Mouse (Mus musculus): ENCODE results near the gene Uba2.
"Not testable (repeated sequence)": the region's sequence is repeated elsewhere in the genome, so short reads cannot be mapped to it uniquely, and the experiment has no call there.

Uba2 gene

GRCm38 (mm10) chr7:34169454-34169853 lies at the start of gene Uba2:
TSS of gene Uba2 (minus strand) at chr7:34169599.
- DNase-seq (ENCODE audit: low read depth, low spot score): no peak

- no peak for DNase-seq (ENCODE audit: low read depth, low spot score)
These were observed 49.1 kb upstream of the Uba2 start for GRCm38 (mm10) chr7:34218496-34218895.

GRCm38 (mm10) chr7:34216474-34216873 lies 47.1 kb upstream of the Uba2 start:
- no peak for DNase-seq (ENCODE audit: low read depth, low spot score)

- no peak for DNase-seq (ENCODE audit: low read depth, low spot score)
These were observed 46.1 kb upstream of the Uba2 start for GRCm38 (mm10) chr7:34215481-34215880.

- DNase-seq (ENCODE audit: low read depth, low spot score): no peak
These were observed 45.2 kb upstream of the Uba2 start for GRCm38 (mm10) chr7:34214644-34215043.

- no peak for DNase-seq (ENCODE audit: low read depth, low spot score)
These were observed 43.9 kb upstream of the Uba2 start for GRCm38 (mm10) chr7:34213281-34213680.

- no peak for DNase-seq (ENCODE audit: low read depth, low spot score)
These were observed 38.8 kb upstream of the Uba2 start for GRCm38 (mm10) chr7:34208027-34208745.

- DNase-seq (ENCODE audit: low read depth, low spot score): no peak
These were observed 36.9 kb upstream of the Uba2 start for GRCm38 (mm10) chr7:34206331-34206730.

GRCm38 (mm10) chr7:34202147-34202546 lies 32.7 kb upstream of the Uba2 start:
- not testable (repeated sequence) for DNase-seq (ENCODE audit: low read depth, low spot score)

GRCm38 (mm10) chr7:34200829-34201228 lies 31.4 kb upstream of the Uba2 start:
- no peak for DNase-seq (ENCODE audit: low read depth, low spot score)

GRCm38 (mm10) chr7:34198346-34198745 lies 28.9 kb upstream of the Uba2 start:
- DNase-seq (ENCODE audit: low read depth, low spot score): peak; percentile 54

- peak; percentile 94 for DNase-seq (ENCODE audit: low read depth, low spot score)
These were observed 27.0 kb upstream of the Uba2 start, which contains the start of gene Pdcd2l for GRCm38 (mm10) chr7:34196132-34197128. TSS of gene Pdcd2l (minus strand) at chr7:34196661.

GRCm38 (mm10) chr7:34195632-34196031 lies 26.2 kb upstream of the Uba2 start:
- peak; percentile 9 for DNase-seq (ENCODE audit: low read depth, low spot score)

- DNase-seq (ENCODE audit: low read depth, low spot score): no peak
These were observed 23.4 kb upstream of the Uba2 start for GRCm38 (mm10) chr7:34192825-34193224.

GRCm38 (mm10) chr7:34189376-34189989 lies 20.1 kb upstream of the Uba2 start:
- DNase-seq (ENCODE audit: low read depth, low spot score): no peak

- no peak for DNase-seq (ENCODE audit: low read depth, low spot score)
These were observed 14.4 kb upstream of the Uba2 start for GRCm38 (mm10) chr7:34183794-34184193.

GRCm38 (mm10) chr7:34183356-34183755 lies 14.0 kb upstream of the Uba2 start:
- DNase-seq (ENCODE audit: low read depth, low spot score): no peak

GRCm38 (mm10) chr7:34176241-34176640 lies 6.8 kb upstream of the Uba2 start:
- not testable (repeated sequence) for DNase-seq (ENCODE audit: low read depth, low spot score)

GRCm38 (mm10) chr7:34172251-34172650 lies 2.9 kb upstream of the Uba2 start:
- DNase-seq (ENCODE audit: low read depth, low spot score): no peak

- DNase-seq (ENCODE audit: low read depth, low spot score): peak; percentile 92
These were observed 738 bp downstream of the Uba2 start for GRCm38 (mm10) chr7:34168470-34169251.
